Mouse (Mus musculus): ENCODE measurements around the gene Hira. TPM values are rescaled to one million over a fixed set of nuclear protein-coding genes. Genes with fewer than 3 reads are reported as not detected.
"Not testable (repeated sequence)": the region's sequence is repeated elsewhere in the genome, so short reads cannot be mapped to it uniquely, and the experiment has no call there.

Gene Hira
- polyA plus RNA-seq, 1 experiment = 33.5 TPM

- Histone ChIP-seq H3K4me2 (ENCODE audit: low read depth) (no peak overlapping the region), H3ac (ENCODE audit: control insufficient read depth, insufficient read length) (no peak overlapping the region), H3K27me3 (ENCODE audit: control insufficient read depth, insufficient read depth, insufficient read length) (no peaks in the 10 kb centered on the region), H3K36me3 (ENCODE audit: control insufficient read depth, insufficient read depth) (peaks cover 29% of the 10 kb centered on the region), H3K79me2 (ENCODE audit: control insufficient read depth, insufficient read depth) (no peaks in the 10 kb centered on the region), H3K4me3 (no peak overlapping the region)
- TF ChIP-seq TCF3 (IDR thresholded peaks at IDR 0.05; ENCODE audit: insufficient read length, low read depth) (no peak), SRF (IDR thresholded peaks at IDR 0.05; ENCODE audit: control insufficient read depth, insufficient read length, low read depth) (no peak), USF1 (IDR thresholded peaks at IDR 0.05; ENCODE audit: low read depth) (no peak), CEBPB (IDR thresholded peaks at IDR 0.05; ENCODE audit: insufficient read depth, poor library complexity, severe bottlenecking) (no peak), REST (IDR thresholded peaks at IDR 0.05; ENCODE audit: insufficient read depth, insufficient read length) (no peak), TCF12 (IDR thresholded peaks at IDR 0.05; ENCODE audit: insufficient read depth, poor library complexity, severe bottlenecking) (no peak), MAX (IDR thresholded peaks at IDR 0.05; ENCODE audit: low read depth) (no peak), POLR2A (IDR thresholded peaks at IDR 0.05; ENCODE audit: insufficient read length, low read depth) (no peak), E2F4 (IDR thresholded peaks at IDR 0.05; ENCODE audit: insufficient read depth) (no peak), MYOD1 (IDR thresholded peaks at IDR 0.05; ENCODE audit: control insufficient read depth in 1 of 3, insufficient read length in 2 of 3, low read depth in 2 of 3) (no peak), MYOG (IDR thresholded peaks at IDR 0.05; ENCODE audit: control insufficient read depth in 1 of 3, insufficient read depth in 1 of 3, insufficient read length in 2 of 3, low read depth in 2 of 3) (no peak), POLR2AphosphoS2 (IDR thresholded peaks at IDR 0.05; ENCODE audit: insufficient read length, low read depth) (no peak)
Observed at GRCm38 (mm10) chr16:18963486-18963885, 86.6 kb downstream of the Hira start.

GRCm38 (mm10) chr16:18969420-18970128 is 92.7 kb downstream of the Hira start:
- Histone ChIP-seq H3K79me2 (ENCODE audit: control insufficient read depth, insufficient read depth) (no peaks in the 10 kb centered on the region), H3K36me3 (ENCODE audit: control insufficient read depth, insufficient read depth) (peaks cover 6% of the 10 kb centered on the region), H3ac (ENCODE audit: control insufficient read depth, insufficient read length) (no peak overlapping the region), H3K4me3 (no peak overlapping the region), H3K4me2 (ENCODE audit: low read depth) (no peak overlapping the region), H3K27me3 (ENCODE audit: control insufficient read depth, insufficient read depth, insufficient read length) (no peaks in the 10 kb centered on the region)
- TF ChIP-seq TCF12 (IDR thresholded peaks at IDR 0.05; ENCODE audit: insufficient read depth, poor library complexity, severe bottlenecking) = no peak
- peak in 2 of 3 experiments; percentile 51 to 61 for TF ChIP-seq MYOG (IDR thresholded peaks at IDR 0.05; ENCODE audit: control insufficient read depth in 1 of 3, insufficient read depth in 1 of 3, insufficient read length in 2 of 3, low read depth in 2 of 3)
- TF ChIP-seq MYOD1 (IDR thresholded peaks at IDR 0.05; ENCODE audit: control insufficient read depth in 1 of 3, insufficient read length in 2 of 3, low read depth in 2 of 3) = peak in 2 of 3 experiments; percentile 47 to 68

- TF ChIP-seq SRF (IDR thresholded peaks at IDR 0.05; ENCODE audit: control insufficient read depth, insufficient read length, low read depth) (no peak), MAX (IDR thresholded peaks at IDR 0.05; ENCODE audit: low read depth) (no peak), POLR2AphosphoS2 (IDR thresholded peaks at IDR 0.05; ENCODE audit: insufficient read length, low read depth) (no peak), MYOD1 (IDR thresholded peaks at IDR 0.05; ENCODE audit: control insufficient read depth in 1 of 3, insufficient read length in 2 of 3, low read depth in 2 of 3) (no peak), CEBPB (IDR thresholded peaks at IDR 0.05; ENCODE audit: insufficient read depth, poor library complexity, severe bottlenecking) (no peak), TCF3 (IDR thresholded peaks at IDR 0.05; ENCODE audit: insufficient read length, low read depth) (no peak), POLR2A (IDR thresholded peaks at IDR 0.05; ENCODE audit: insufficient read length, low read depth) (no peak), TCF12 (IDR thresholded peaks at IDR 0.05; ENCODE audit: insufficient read depth, poor library complexity, severe bottlenecking) (no peak), E2F4 (IDR thresholded peaks at IDR 0.05; ENCODE audit: insufficient read depth) (no peak), USF1 (IDR thresholded peaks at IDR 0.05; ENCODE audit: low read depth) (no peak), MYOG (IDR thresholded peaks at IDR 0.05; ENCODE audit: control insufficient read depth in 1 of 3, insufficient read depth in 1 of 3, insufficient read length in 2 of 3, low read depth in 2 of 3) (no peak), REST (IDR thresholded peaks at IDR 0.05; ENCODE audit: insufficient read depth, insufficient read length) (no peak)
- H3K79me2 ChIP-seq (ENCODE audit: control insufficient read depth, insufficient read depth) = no peaks in the 10 kb centered on the region
- H3ac ChIP-seq (ENCODE audit: control insufficient read depth, insufficient read length) = no peak overlapping the region
- H3K4me2 ChIP-seq (ENCODE audit: low read depth) = no peak overlapping the region
- H3K27me3 ChIP-seq (ENCODE audit: control insufficient read depth, insufficient read depth, insufficient read length) = no peaks in the 10 kb centered on the region
- no peak overlapping the region for H3K4me3 ChIP-seq
- H3K36me3 ChIP-seq (ENCODE audit: control insufficient read depth, insufficient read depth) = peaks cover 3% of the 10 kb centered on the region
Observed at GRCm38 (mm10) chr16:18970837-18971236, 94.0 kb downstream of the Hira start.

GRCm38 (mm10) chr16:18975665-18976064 is 98.8 kb downstream of the Hira start:
- H3K27me3 ChIP-seq (ENCODE audit: control insufficient read depth, insufficient read depth, insufficient read length); H3K36me3 ChIP-seq (ENCODE audit: control insufficient read depth, insufficient read depth); H3K79me2 ChIP-seq (ENCODE audit: control insufficient read depth, insufficient read depth); H3K4me2 ChIP-seq (ENCODE audit: low read depth); H3K4me3 ChIP-seq; H3ac ChIP-seq (ENCODE audit: control insufficient read depth, insufficient read length): not testable (repeated sequence)

- TF ChIP-seq MAX (IDR thresholded peaks at IDR 0.05; ENCODE audit: low read depth) (no peak), TCF3 (IDR thresholded peaks at IDR 0.05; ENCODE audit: insufficient read length, low read depth) (no peak), POLR2A (IDR thresholded peaks at IDR 0.05; ENCODE audit: insufficient read length, low read depth) (no peak), MYOD1 (IDR thresholded peaks at IDR 0.05; ENCODE audit: control insufficient read depth in 1 of 3, insufficient read length in 2 of 3, low read depth in 2 of 3) (no peak), USF1 (IDR thresholded peaks at IDR 0.05; ENCODE audit: low read depth) (no peak), REST (IDR thresholded peaks at IDR 0.05; ENCODE audit: insufficient read depth, insufficient read length) (no peak), SRF (IDR thresholded peaks at IDR 0.05; ENCODE audit: control insufficient read depth, insufficient read length, low read depth) (no peak), MYOG (IDR thresholded peaks at IDR 0.05; ENCODE audit: control insufficient read depth in 1 of 3, insufficient read depth in 1 of 3, insufficient read length in 2 of 3, low read depth in 2 of 3) (no peak), E2F4 (IDR thresholded peaks at IDR 0.05; ENCODE audit: insufficient read depth) (no peak), CEBPB (IDR thresholded peaks at IDR 0.05; ENCODE audit: insufficient read depth, poor library complexity, severe bottlenecking) (no peak), POLR2AphosphoS2 (IDR thresholded peaks at IDR 0.05; ENCODE audit: insufficient read length, low read depth) (no peak)
- Histone ChIP-seq H3K36me3 (ENCODE audit: control insufficient read depth, insufficient read depth) (no peaks in the 10 kb centered on the region), H3K27me3 (ENCODE audit: control insufficient read depth, insufficient read depth, insufficient read length) (no peaks in the 10 kb centered on the region), H3K4me2 (ENCODE audit: low read depth) (no peak overlapping the region), H3K4me3 (no peak overlapping the region), H3ac (ENCODE audit: control insufficient read depth, insufficient read length) (no peak overlapping the region), H3K79me2 (ENCODE audit: control insufficient read depth, insufficient read depth) (no peaks in the 10 kb centered on the region)
Observed at GRCm38 (mm10) chr16:18976315-18976714, 99.5 kb downstream of the Hira start.

Data from myocyte (in vitro differentiated cells).